Mouse (Mus musculus) intestine, embryonic 15.5 days (tissue): ENCODE measurements at regions not wholly inside any gene's neighbourhood (a gene's known extent, or its start where the extent isn't known, plus 50 kb on each side); places are given as distances from the start of the nearest gene placed in this dataset.

ENCODE experiments used
- ATAC-seq: fragments of 200-750 bp; cut with Nextera tagmentation; 2 replicates; pipeline ENCODE4 v1.8.0; 2017; ENCODE audit warnings: moderate TSS enrichment, moderate library complexity
- H3K27ac ChIP-seq: fragments of 300-500 bp; sonication (generic); 2 replicates; pipeline ENCODE4 v1.5.1; 2015; ENCODE audit warnings: mild to moderate bottlenecking, inconsistent platforms
- H3K27me3 ChIP-seq: fragments of 300-500 bp; sonication (generic); replicated peaks from 2 replicates; pipeline ENCODE4 v1.6.1; 2015; ENCODE audit warnings: inconsistent platforms
- H3K36me3 ChIP-seq: fragments of 300-500 bp; sonication (generic); 2 replicates; pipeline ENCODE4 v1.6.1; 2015; ENCODE audit warnings: inconsistent platforms
- H3K4me1 ChIP-seq: fragments of 300-500 bp; sonication (generic); replicated peaks from 2 replicates; pipeline ENCODE4 v1.6.1; 2015; ENCODE audit warnings: inconsistent platforms
- H3K4me2 ChIP-seq: fragments of 300-500 bp; sonication (generic); replicated peaks from 2 replicates; pipeline ENCODE4 v1.6.1; 2015; ENCODE audit warnings: mild to moderate bottlenecking, inconsistent platforms
- H3K4me3 ChIP-seq: fragments of 300-500 bp; sonication (generic); replicated peaks from 2 replicates; pipeline ENCODE4 v1.5.1; 2015; ENCODE audit warnings: inconsistent platforms
- H3K9ac ChIP-seq: fragments of 300-500 bp; sonication (generic); 2 replicates; pipeline ENCODE4 v1.6.1; 2015; ENCODE audit warnings: inconsistent platforms
- H3K9me3 ChIP-seq: fragments of 300-500 bp; sonication (generic); 2 replicates; pipeline ENCODE4 v1.6.1; 2016; ENCODE audit warnings: inconsistent platforms
- WGBS: fragments of 180-500 bp; shearing (Covaris S2); methylation state at CpG from one replicate; pipeline ENCODE4 v1.1.7; 2015; 5-methylcytosine and 5-hydroxymethylcytosine counted together

GRCm38 (mm10) chr1:35971435-35972189 lies 96.6 kb upstream of the Hs6st1 start:
- Histone ChIP-seq H3K4me2 (no peak overlapping the region), H3K9me3 (no peaks in the 10 kb centered on the region), H3K27ac (no peak overlapping the region), H3K36me3 (no peaks in the 10 kb centered on the region), H3K4me3 (no peak overlapping the region), H3K4me1 (0 out of 2 replicates have a peak, but pooled peaks cover 3% of the 10 kb centered on the region), H3K27me3 (no peaks in the 10 kb centered on the region), H3K9ac (no peak overlapping the region)
- 63% methylated on average over 7 of the region's 7 CpGs for WGBS
- no peak for ATAC-seq

- no peaks in the 10 kb centered on the region for H3K36me3 ChIP-seq
- H3K4me1 ChIP-seq, result 0 out of 2 replicates have a peak, but pooled peaks cover 3% of the 10 kb centered on the region
- H3K27me3 ChIP-seq, result no peaks in the 10 kb centered on the region
- WGBS, result 32% methylated on average over 5 of the region's 5 CpGs
- H3K9me3 ChIP-seq, result no peaks in the 10 kb centered on the region
- H3K4me2 ChIP-seq, result no peak overlapping the region
- no peak overlapping the region for H3K9ac ChIP-seq
- H3K4me3 ChIP-seq, result no peak overlapping the region
- no peak for ATAC-seq
- no peak overlapping the region for H3K27ac ChIP-seq
These were observed 96.0 kb upstream of the Hs6st1 start for GRCm38 (mm10) chr1:35972190-35972584.

GRCm38 (mm10) chr1:35973386-35973785 lies 94.8 kb upstream of the Hs6st1 start:
- H3K27me3 ChIP-seq, result no peaks in the 10 kb centered on the region
- no peak overlapping the region for H3K4me2 ChIP-seq
- no peaks in the 10 kb centered on the region for H3K9me3 ChIP-seq
- no peaks in the 10 kb centered on the region for H3K36me3 ChIP-seq
- no peak overlapping the region for H3K9ac ChIP-seq
- 0 out of 2 replicates have a peak, but pooled peaks cover 3% of the 10 kb centered on the region for H3K4me1 ChIP-seq
- H3K27ac ChIP-seq, result no peak overlapping the region
- no peak for ATAC-seq
- 43% methylated on average over 9 of the region's 9 CpGs for WGBS
- no peak overlapping the region for H3K4me3 ChIP-seq

- no peak overlapping the region for H3K4me2 ChIP-seq
- 0 out of 2 replicates have a peak, but pooled peaks cover 3% of the 10 kb centered on the region for H3K4me1 ChIP-seq
- H3K27ac ChIP-seq, result no peak overlapping the region
- no peaks in the 10 kb centered on the region for H3K9me3 ChIP-seq
- no peak for ATAC-seq
- H3K4me3 ChIP-seq, result no peak overlapping the region
- H3K9ac ChIP-seq, result no peak overlapping the region
- H3K27me3 ChIP-seq, result no peaks in the 10 kb centered on the region
- WGBS, result 58% methylated on average over 3 of the region's 3 CpGs
- no peaks in the 10 kb centered on the region for H3K36me3 ChIP-seq
These were observed 92.5 kb upstream of the Hs6st1 start for GRCm38 (mm10) chr1:35975611-35976208.

GRCm38 (mm10) chr1:35976528-35976927 lies 91.7 kb upstream of the Hs6st1 start:
- H3K36me3 ChIP-seq, result no peaks in the 10 kb centered on the region
- no peak overlapping the region for H3K4me2 ChIP-seq
- H3K4me1 ChIP-seq, result 0 out of 2 replicates have a peak, but pooled peaks cover 3% of the 10 kb centered on the region
- no peak overlapping the region for H3K9ac ChIP-seq
- ATAC-seq, result no peak
- no peak overlapping the region for H3K4me3 ChIP-seq
- H3K9me3 ChIP-seq, result no peaks in the 10 kb centered on the region
- no peaks in the 10 kb centered on the region for H3K27me3 ChIP-seq
- 71% methylated on average over 2 of the region's 2 CpGs for WGBS
- H3K27ac ChIP-seq, result no peak overlapping the region

- no peak overlapping the region for H3K4me3 ChIP-seq
- H3K27ac ChIP-seq, result no peak overlapping the region
- H3K27me3 ChIP-seq, result no peaks in the 10 kb centered on the region
- 91% methylated on average over 1 of the region's 1 CpGs for WGBS
- no peak overlapping the region for H3K9ac ChIP-seq
- H3K9me3 ChIP-seq, result no peaks in the 10 kb centered on the region
- no peak overlapping the region for H3K4me2 ChIP-seq
- ATAC-seq, result no peak
- 0 out of 2 replicates have a peak, but pooled peaks cover 3% of the 10 kb centered on the region for H3K4me1 ChIP-seq
- H3K36me3 ChIP-seq, result no peaks in the 10 kb centered on the region
These were observed 90.1 kb upstream of the Hs6st1 start for GRCm38 (mm10) chr1:35978116-35978515.

- Histone ChIP-seq H3K9ac (no peak overlapping the region), H3K27ac (no peak overlapping the region), H3K27me3 (no peaks in the 10 kb centered on the region), H3K4me1 (no peaks in the 10 kb centered on the region), H3K9me3 (no peaks in the 10 kb centered on the region), H3K4me3 (no peak overlapping the region), H3K36me3 (no peaks in the 10 kb centered on the region), H3K4me2 (no peak overlapping the region)
- 40% methylated on average over 4 of the region's 4 CpGs for WGBS
- ATAC-seq, result no peak
These were observed 89.4 kb upstream of the Hs6st1 start for GRCm38 (mm10) chr1:35978766-35979165.

GRCm38 (mm10) chr1:35981226-35981625 lies 87.0 kb upstream of the Hs6st1 start:
- Histone ChIP-seq H3K4me3 (no peak overlapping the region), H3K36me3 (no peaks in the 10 kb centered on the region), H3K9ac (no peak overlapping the region), H3K4me1 (no peaks in the 10 kb centered on the region), H3K9me3 (no peaks in the 10 kb centered on the region), H3K27me3 (no peaks in the 10 kb centered on the region), H3K27ac (no peak overlapping the region), H3K4me2 (no peak overlapping the region)
- no peak for ATAC-seq
- WGBS, result 88% methylated on average over 4 of the region's 4 CpGs

GRCm38 (mm10) chr1:35983361-35983760 lies 84.8 kb upstream of the Hs6st1 start:
- 74% methylated on average over 3 of the region's 3 CpGs for WGBS
- no peak for ATAC-seq
- Histone ChIP-seq H3K36me3 (no peaks in the 10 kb centered on the region), H3K4me1 (no peaks in the 10 kb centered on the region), H3K27me3 (no peaks in the 10 kb centered on the region), H3K27ac (no peak overlapping the region), H3K9ac (no peak overlapping the region), H3K4me2 (no peak overlapping the region), H3K4me3 (no peak overlapping the region), H3K9me3 (no peaks in the 10 kb centered on the region)

GRCm38 (mm10) chr1:35985318-35985717 lies 82.9 kb upstream of the Hs6st1 start:
- Histone ChIP-seq H3K4me2 (no peak overlapping the region), H3K9me3 (no peaks in the 10 kb centered on the region), H3K27me3 (no peaks in the 10 kb centered on the region), H3K9ac (no peak overlapping the region), H3K4me3 (no peak overlapping the region), H3K4me1 (no peaks in the 10 kb centered on the region), H3K27ac (no peak overlapping the region), H3K36me3 (no peaks in the 10 kb centered on the region)
- 89% methylated on average over 6 of the region's 6 CpGs for WGBS
- ATAC-seq, result no peak

GRCm38 (mm10) chr1:35986666-35987065 lies 81.5 kb upstream of the Hs6st1 start:
- H3K36me3 ChIP-seq, result no peaks in the 10 kb centered on the region
- ATAC-seq, result no peak
- H3K27ac ChIP-seq, result no peak overlapping the region
- WGBS, result 82% methylated on average over 8 of the region's 8 CpGs
- H3K9ac ChIP-seq, result no peak overlapping the region
- H3K4me2 ChIP-seq, result no peak overlapping the region
- no peak overlapping the region for H3K4me3 ChIP-seq
- H3K9me3 ChIP-seq, result no peaks in the 10 kb centered on the region
- H3K27me3 ChIP-seq, result no peaks in the 10 kb centered on the region
- H3K4me1 ChIP-seq, result no peaks in the 10 kb centered on the region

GRCm38 (mm10) chr1:35992227-35992909 lies 75.8 kb upstream of the Hs6st1 start:
- H3K4me2 ChIP-seq, result no peak overlapping the region
- H3K27me3 ChIP-seq, result no peaks in the 10 kb centered on the region
- no peak for ATAC-seq
- 68% methylated on average over 8 of the region's 8 CpGs for WGBS
- no peak overlapping the region for H3K27ac ChIP-seq
- no peak overlapping the region for H3K4me3 ChIP-seq
- H3K9me3 ChIP-seq, result no peaks in the 10 kb centered on the region
- no peak overlapping the region for H3K9ac ChIP-seq
- H3K4me1 ChIP-seq, result no peaks in the 10 kb centered on the region
- no peaks in the 10 kb centered on the region for H3K36me3 ChIP-seq
